Mouse (Mus musculus) forebrain, embryonic 16.5 days (tissue): ENCODE measurements at regions not wholly inside any gene's neighbourhood (a gene's known extent, or its start where the extent isn't known, plus 50 kb on each side); places are given as distances from the start of the nearest gene placed in this dataset.

Source experiments
- ATAC-seq: fragments of 200-750 bp; cut with Nextera tagmentation; 2 replicates; pipeline ENCODE4 v1.8.0; 2017; ENCODE audit warnings: mild to moderate bottlenecking, moderate library complexity
- H3K27ac ChIP-seq: fragments of 300-500 bp; sonication (generic); 2 replicates; pipeline ENCODE4 v1.5.1; 2014; ENCODE audit warnings: low read length, control low read depth
- H3K27me3 ChIP-seq: fragments of 300-500 bp; sonication (generic); replicated peaks from 2 replicates; pipeline ENCODE4 v1.6.1; 2014; ENCODE audit warnings: low read length; ENCODE audit not compliant: control insufficient read depth, insufficient read depth
- H3K36me3 ChIP-seq: fragments of 300-500 bp; sonication (generic); 2 replicates; pipeline ENCODE4 v1.6.1; 2014; ENCODE audit not compliant: control insufficient read depth, insufficient read depth
- H3K4me1 ChIP-seq: fragments of 300-500 bp; sonication (generic); replicated peaks from 2 replicates; pipeline ENCODE4 v1.6.1; 2014; ENCODE audit warnings: low read length; ENCODE audit not compliant: control insufficient read depth, insufficient read depth
- H3K4me2 ChIP-seq: fragments of 300-500 bp; sonication (generic); 2 replicates; pipeline ENCODE4 v1.6.1; 2014; ENCODE audit warnings: mild to moderate bottlenecking, low read length, control low read depth
- H3K4me3 ChIP-seq: fragments of 300-500 bp; sonication (generic); replicated peaks from 2 replicates; pipeline ENCODE4 v1.5.1; 2014; ENCODE audit warnings: mild to moderate bottlenecking, low read length, control low read depth
- H3K9ac ChIP-seq: fragments of 300-500 bp; sonication (generic); replicated peaks from 2 replicates; pipeline ENCODE4 v1.6.1; 2014; ENCODE audit warnings: low read depth, low read length, control low read depth
- H3K9me3 ChIP-seq: fragments of 300-500 bp; sonication (generic); 2 replicates; pipeline ENCODE4 v1.6.1; 2016; ENCODE audit warnings: low read length; ENCODE audit not compliant: control insufficient read depth
- WGBS: fragments of 180-500 bp; shearing (Covaris S2); extraction: QIAGEN DNeasy Blood & Tissue Kit; methylation state at CpG from one replicate; pipeline ENCODE4 v1.1.7; 2014; 5-methylcytosine and 5-hydroxymethylcytosine counted together

DNA sequence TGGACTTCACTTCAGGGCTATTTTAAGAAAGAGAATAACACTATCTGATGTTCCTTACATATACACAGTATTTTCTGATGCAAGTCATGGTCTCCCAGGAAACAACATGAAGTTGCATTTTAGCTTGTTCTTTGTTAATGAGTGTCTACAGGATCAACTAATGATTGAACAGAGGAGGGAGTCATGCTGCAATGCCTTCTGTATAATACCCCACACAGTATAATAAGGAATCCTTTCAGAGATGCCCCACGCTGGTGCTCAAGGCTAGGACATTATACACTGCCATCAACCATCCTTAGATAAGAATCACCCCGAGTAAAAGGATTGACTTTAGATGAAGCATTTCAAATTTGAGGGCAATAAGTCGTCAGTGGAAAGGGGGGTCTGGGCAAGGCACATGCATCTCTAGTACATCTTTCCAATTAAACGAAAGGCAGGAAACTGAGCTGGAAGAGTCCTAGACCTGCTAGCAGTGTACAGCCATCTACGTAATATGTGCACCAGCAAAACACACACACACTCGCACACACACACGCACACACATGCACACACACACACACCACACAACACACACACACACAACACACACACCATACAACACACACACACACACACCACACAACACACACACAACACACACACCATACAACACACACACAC, 252.6 kb upstream of the Rag2 start:
- no peaks in the 10 kb centered on the region for H3K4me1 ChIP-seq
- H3K27me3 ChIP-seq = no peaks in the 10 kb centered on the region
- no peak overlapping the region for H3K27ac ChIP-seq
- no peak for ATAC-seq
- 85% methylated on average over 7 of the region's 7 CpGs for whole genome bisulfite sequencing
- H3K4me3 ChIP-seq = no peak overlapping the region
- H3K9me3 ChIP-seq = no peaks in the 10 kb centered on the region
- H3K4me2 ChIP-seq = no peak overlapping the region
- H3K9ac ChIP-seq = no peak overlapping the region
- H3K36me3 ChIP-seq = no peaks in the 10 kb centered on the region

DNA sequence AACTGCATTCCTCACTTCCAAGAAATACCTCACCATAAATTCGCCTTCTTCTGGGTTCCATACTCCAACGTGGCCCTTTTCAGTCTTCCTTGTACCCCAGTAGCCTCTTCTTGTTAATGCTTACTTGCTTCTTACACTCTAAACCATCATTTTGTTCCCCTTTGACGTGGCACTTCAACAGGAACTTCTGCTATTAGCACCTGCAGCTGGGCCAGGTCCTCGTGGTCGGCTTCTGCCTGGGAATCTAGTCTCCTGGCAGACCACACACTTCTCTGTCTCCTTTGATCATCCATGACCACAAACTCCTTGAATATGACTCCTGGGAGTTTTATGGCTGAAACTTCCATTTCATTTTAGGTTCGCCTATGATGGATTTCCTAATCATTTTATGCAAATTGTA, 243.9 kb upstream of the Rag2 start:
- H3K27me3 ChIP-seq = no peaks in the 10 kb centered on the region
- H3K9ac ChIP-seq = no peak overlapping the region
- no peak overlapping the region for H3K27ac ChIP-seq
- H3K36me3 ChIP-seq = no peaks in the 10 kb centered on the region
- no peak for ATAC-seq
- H3K4me3 ChIP-seq = no peak overlapping the region
- H3K4me1 ChIP-seq = no peaks in the 10 kb centered on the region
- no peaks in the 10 kb centered on the region for H3K9me3 ChIP-seq
- 86% methylated on average over 6 of the region's 6 CpGs for WGBS
- no peak overlapping the region for H3K4me2 ChIP-seq

DNA sequence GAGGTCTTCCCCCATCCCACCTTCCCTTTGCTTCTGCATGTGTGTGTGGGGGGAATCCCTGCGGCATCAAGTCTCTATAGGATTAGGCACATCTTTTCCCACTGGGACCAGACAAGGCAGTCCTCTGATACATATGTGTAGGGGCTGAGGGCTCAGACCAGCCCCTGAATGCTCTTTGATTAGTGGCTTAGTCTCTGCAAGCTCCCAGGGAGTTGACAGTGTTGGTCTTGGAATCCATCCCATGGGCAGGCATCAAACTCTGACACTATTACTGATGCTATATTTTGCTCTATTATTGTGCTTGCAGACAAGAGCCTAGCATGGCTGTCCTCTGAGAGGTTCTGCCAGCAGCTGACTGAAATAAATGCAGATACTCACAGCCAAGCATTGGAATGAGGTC, 209.5 kb upstream of the Rag2 start:
- WGBS = 88% methylated on average over 1 of the region's 1 CpGs
- H3K27me3 ChIP-seq = no peaks in the 10 kb centered on the region
- no peaks in the 10 kb centered on the region for H3K4me1 ChIP-seq
- H3K36me3 ChIP-seq = no peaks in the 10 kb centered on the region
- H3K4me2 ChIP-seq = no peak overlapping the region
- no peak overlapping the region for H3K4me3 ChIP-seq
- H3K9me3 ChIP-seq = no peaks in the 10 kb centered on the region
- H3K27ac ChIP-seq = no peak overlapping the region
- no peak overlapping the region for H3K9ac ChIP-seq
- no peak for ATAC-seq

DNA sequence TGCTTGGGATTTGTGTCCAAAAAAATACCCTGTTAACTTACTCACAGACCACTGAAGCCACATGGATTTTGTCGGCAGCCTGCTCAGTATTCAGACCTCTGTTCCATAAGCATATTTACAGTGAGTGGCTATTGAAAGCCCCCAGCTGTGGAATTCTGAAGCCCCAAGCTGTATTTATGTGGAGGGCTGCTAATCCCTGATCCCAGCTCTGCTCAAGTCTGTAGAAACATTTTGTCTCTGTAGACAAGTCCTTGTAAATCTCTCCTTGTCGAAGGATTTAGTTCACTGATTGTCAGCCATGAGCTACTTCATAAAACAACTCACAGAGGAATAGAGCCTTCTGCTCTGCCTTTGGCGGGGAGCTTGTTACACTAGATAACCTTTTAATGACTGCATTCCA, 207.8 kb upstream of the Rag2 start:
- Histone ChIP-seq H3K4me1 (no peaks in the 10 kb centered on the region), H3K27me3 (no peaks in the 10 kb centered on the region), H3K27ac (no peak overlapping the region), H3K4me3 (no peak overlapping the region), H3K4me2 (no peak overlapping the region), H3K36me3 (no peaks in the 10 kb centered on the region), H3K9me3 (peaks cover 2% of the 10 kb centered on the region; the same call in 1 of the 2 replicates), H3K9ac (no peak overlapping the region)
- ATAC-seq = no peak
- 46% methylated on average over 3 of the region's 3 CpGs for WGBS

DNA sequence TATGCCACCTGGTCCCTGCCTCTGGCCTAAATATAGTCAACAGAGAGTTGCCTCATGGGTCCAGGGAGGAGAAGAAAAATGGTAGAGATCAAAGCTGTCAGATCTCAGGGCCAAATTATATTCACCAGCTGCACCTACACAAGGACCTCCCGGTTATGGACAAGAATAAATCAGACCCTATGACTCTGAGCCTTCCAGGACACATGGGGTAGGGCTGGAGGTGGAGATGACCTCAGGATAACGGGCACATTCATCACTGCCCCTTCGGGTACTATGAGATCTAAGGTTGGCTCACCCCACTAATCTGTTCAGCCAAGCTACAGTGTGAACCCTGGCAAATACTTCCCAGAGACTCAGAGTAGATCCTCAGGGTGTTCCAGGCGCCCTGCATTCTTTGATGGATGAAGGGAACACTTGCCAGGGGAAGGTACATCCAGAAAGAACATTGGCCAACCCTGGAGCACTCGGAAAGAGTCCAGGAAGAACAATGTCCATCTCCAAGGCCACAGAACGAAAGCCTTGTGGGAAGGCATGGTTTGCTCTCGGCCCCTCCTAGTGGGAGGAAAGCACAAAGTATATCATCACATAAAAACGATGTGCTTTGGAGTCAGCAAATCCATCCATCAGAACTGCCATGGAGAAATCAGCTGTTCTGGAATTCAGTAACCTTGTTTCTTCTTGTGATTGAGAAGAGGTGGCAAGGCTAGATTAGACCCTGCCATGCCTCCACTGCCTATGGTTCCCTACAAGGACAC, 191.2 kb upstream of the Rag2 start:
- 83% methylated on average over 8 of the region's 8 CpGs for WGBS
- Histone ChIP-seq H3K36me3 (no peaks in the 10 kb centered on the region), H3K4me3 (no peak overlapping the region), H3K27ac (no peak overlapping the region), H3K4me2 (no peak overlapping the region), H3K9ac (no peak overlapping the region), H3K9me3 (no peaks in the 10 kb centered on the region), H3K4me1 (no peaks in the 10 kb centered on the region), H3K27me3 (no peaks in the 10 kb centered on the region)
- no peak for ATAC-seq

DNA sequence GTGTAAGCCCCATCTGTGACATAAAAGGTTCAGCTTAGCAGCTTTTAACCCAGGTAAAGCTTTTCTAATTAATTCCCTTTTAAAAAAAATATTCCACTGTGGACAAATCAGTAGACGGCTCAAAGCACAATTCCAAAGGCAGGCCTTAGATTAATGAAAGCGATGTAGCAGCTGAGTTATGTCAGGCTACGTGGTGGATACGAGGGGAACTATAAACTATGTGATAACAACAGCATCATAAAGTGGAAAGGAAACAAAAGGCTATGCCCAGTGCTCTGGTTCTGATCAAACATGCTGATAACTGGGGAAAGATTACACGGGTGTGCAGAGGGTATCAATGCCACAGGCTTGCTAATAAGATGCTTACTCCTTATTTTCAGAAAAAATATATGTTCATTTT, 184.3 kb upstream of the Rag2 start:
- Histone ChIP-seq H3K4me1 (no peaks in the 10 kb centered on the region), H3K36me3 (no peaks in the 10 kb centered on the region), H3K4me2 (no peak overlapping the region), H3K4me3 (no peak overlapping the region), H3K9ac (no peak overlapping the region), H3K27me3 (no peaks in the 10 kb centered on the region), H3K9me3 (no peaks in the 10 kb centered on the region), H3K27ac (no peak overlapping the region)
- WGBS = 60% methylated on average over 5 of the region's 5 CpGs
- ATAC-seq = no peak

DNA sequence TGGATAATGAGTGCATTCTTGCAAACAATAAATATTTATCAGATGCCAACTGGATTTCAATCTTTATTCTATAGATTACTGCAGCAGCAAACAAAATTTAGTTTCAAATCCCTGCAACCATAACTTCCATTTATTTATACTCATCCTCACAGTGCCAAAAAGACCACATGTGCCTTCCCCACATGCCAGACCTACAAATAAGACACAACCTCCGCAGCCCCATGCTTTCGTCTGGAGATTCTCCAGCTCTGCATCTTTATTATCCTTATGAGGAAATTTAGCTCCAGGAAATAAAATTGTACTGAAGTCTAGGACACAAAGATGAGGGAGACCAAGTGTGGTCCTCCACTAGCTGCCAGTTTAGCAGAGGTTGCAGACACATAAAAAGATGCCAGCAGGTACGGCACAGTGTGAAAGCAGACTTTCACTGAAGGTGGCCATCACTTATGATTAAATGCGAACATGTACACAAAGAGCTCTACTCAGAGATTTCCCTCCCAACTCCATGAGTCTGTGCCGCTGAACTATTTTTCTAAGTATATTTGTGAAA, 183.4 kb upstream of the Rag2 start:
- no peak for ATAC-seq
- no peak overlapping the region for H3K4me3 ChIP-seq
- H3K9ac ChIP-seq = no peak overlapping the region
- no peak overlapping the region for H3K4me2 ChIP-seq
- no peaks in the 10 kb centered on the region for H3K27me3 ChIP-seq
- no peaks in the 10 kb centered on the region for H3K36me3 ChIP-seq
- WGBS = 86% methylated on average over 5 of the region's 5 CpGs
- no peak overlapping the region for H3K27ac ChIP-seq
- no peaks in the 10 kb centered on the region for H3K9me3 ChIP-seq
- no peaks in the 10 kb centered on the region for H3K4me1 ChIP-seq

DNA sequence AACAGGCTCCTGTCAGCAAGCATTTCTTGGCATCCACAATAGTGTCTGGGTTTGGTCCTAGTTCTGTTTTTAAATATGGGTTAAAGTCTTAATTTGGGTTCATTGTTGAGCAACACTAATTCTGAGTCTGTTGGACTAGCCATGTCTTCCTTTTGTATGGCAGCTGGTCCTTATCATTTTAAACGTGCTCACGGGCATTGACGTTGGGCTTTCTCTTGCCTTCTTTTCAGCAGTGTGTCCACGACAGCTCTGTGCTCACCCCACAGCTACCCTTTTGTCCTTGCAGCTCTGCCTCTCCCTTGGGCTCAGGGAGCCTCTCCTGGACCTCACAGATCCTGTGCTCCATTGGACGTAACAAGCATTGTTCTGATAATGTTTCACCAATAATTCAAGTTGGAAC, 168.9 kb upstream of the Rag2 start:
- Histone ChIP-seq H3K9ac (no peak overlapping the region), H3K4me3 (no peak overlapping the region), H3K4me1 (no peaks in the 10 kb centered on the region), H3K27ac (no peak overlapping the region), H3K36me3 (no peaks in the 10 kb centered on the region), H3K4me2 (no peak overlapping the region), H3K9me3 (no peaks in the 10 kb centered on the region), H3K27me3 (no peaks in the 10 kb centered on the region)
- ATAC-seq = no peak
- WGBS = 84% methylated on average over 5 of the region's 5 CpGs

DNA sequence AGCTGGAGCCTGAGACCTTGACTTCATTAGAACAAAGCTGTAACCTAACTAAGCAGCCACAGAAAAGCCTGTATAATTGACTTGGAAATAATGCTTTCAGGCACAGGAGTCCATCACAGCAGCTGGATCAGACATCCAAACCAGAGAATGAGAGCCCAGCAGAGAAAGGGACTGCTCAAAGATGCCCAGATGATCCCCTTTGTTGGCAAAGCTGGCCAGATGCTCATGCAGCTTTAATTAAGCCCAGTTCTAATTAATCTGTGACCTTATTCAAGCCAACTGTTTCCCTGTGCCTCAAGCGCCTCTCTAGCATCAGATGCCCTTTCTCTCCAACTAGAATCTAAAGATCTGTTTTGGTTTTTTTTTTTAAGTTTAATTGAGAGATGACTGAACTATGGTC, 165.6 kb upstream of the Rag2 start:
- WGBS = 33% methylated on average over 1 of the region's 1 CpGs
- no peak for ATAC-seq
- no peaks in the 10 kb centered on the region for H3K27me3 ChIP-seq
- no peak overlapping the region for H3K9ac ChIP-seq
- H3K4me1 ChIP-seq = no peaks in the 10 kb centered on the region
- no peak overlapping the region for H3K4me3 ChIP-seq
- H3K9me3 ChIP-seq = no peaks in the 10 kb centered on the region
- H3K27ac ChIP-seq = no peak overlapping the region
- no peak overlapping the region for H3K4me2 ChIP-seq
- H3K36me3 ChIP-seq = no peaks in the 10 kb centered on the region
